Mouse (Mus musculus) neural tube, embryonic 13.5 days (tissue): ENCODE measurements around the gene Epha8. TPM values are rescaled to one million over a fixed set of nuclear protein-coding genes. Genes with fewer than 3 reads are reported as not detected.

Experiments used
- polyA plus RNA-seq: library from polyadenylated mRNA; unstranded; fragments of >200 nt; fragmentation: Nextera tagmentation; extraction: Ambion mirVana; gene quantifications from 2 replicates; pipeline ENCODE4 v1.2.1, GENCODE M21; 2015

Gene Epha8
- polyA plus RNA-seq, 1 experiment from 2014 or later, result 9.1 TPM

Other genes with a start within 250 kb of the Epha8 start
- gene Ephb2, start 120.8 kb downstream of the Epha8 start, polyA plus RNA-seq, result 16.8 and 18.6 TPM in 2 replicates
- 47.3 and 50.5 TPM in 2 replicates for gene C1qb, start 70.6 kb downstream of the Epha8 start, polyA plus RNA-seq
- 24.7 and 25.5 TPM in 2 replicates for gene C1qc, start 63.8 kb downstream of the Epha8 start, polyA plus RNA-seq
- gene C1qa, start 58.0 kb downstream of the Epha8 start, polyA plus RNA-seq, result 23.2 and 28.5 TPM in 2 replicates
- 3.6 and 4.5 TPM in 2 replicates for gene Zbtb40, start 92.0 kb upstream of the Epha8 start, polyA plus RNA-seq